Mouse (Mus musculus): ENCODE measurements around the gene Lrrc30.

DNA sequence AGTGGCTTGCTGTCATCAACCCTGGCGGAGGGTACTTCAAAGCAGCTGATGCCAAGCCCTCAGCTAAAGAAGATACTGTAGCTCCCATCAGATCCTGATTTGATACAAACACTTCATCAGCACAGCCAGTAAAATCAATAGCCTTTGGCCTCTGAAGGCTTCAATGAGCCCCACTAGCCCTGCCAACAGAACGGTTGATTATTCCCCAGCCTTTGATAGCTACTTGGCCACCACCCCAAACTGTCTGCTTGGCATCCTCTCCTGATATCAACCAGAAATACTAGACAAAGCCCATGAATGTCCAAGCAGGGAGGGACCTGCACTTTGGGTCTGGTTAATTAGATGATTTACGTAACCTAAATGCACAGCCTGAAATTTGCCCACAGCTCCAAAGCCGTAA is 30.0 kb downstream of the Lrrc30 start:
- no peak for TF ChIP-seq EP300 (IDR thresholded peaks at IDR 0.05)
- no peak for TF ChIP-seq CTCF (IDR thresholded peaks at IDR 0.05)

All from lung, postnatal 0 days (tissue).